Mouse (Mus musculus) brain, embryonic 14.5 days (tissue): ENCODE data around the gene Tcf12.

ENCODE experiments used
- CTCF ChIP-seq: fragments of 200-500 bp; IDR thresholded peaks from 2 replicates; pipeline ENCODE4 v1.5.1; 2012; ENCODE audit warnings: inconsistent platforms, mild to moderate bottlenecking, moderate library complexity, borderline replicate concordance; ENCODE audit not compliant: insufficient read depth, insufficient read length; ENCODE audit errors: extremely low read depth
- POLR2A ChIP-seq: fragments of 200-500 bp; IDR thresholded peaks from 2 replicates; pipeline ENCODE4 v1.6.1; 2012; ENCODE audit warnings: mild to moderate bottlenecking, inconsistent platforms, borderline replicate concordance; ENCODE audit not compliant: poor library complexity, insufficient read depth, insufficient read length, severe bottlenecking; ENCODE audit errors: extremely low read depth

- TF ChIP-seq CTCF (no peak), POLR2A (peak; percentile 42; the same call in 1 of the 2 replicates)
Observed at GRCm38 (mm10) chr9:72111004-72111621, 558 bp downstream of the Tcf12 start.
